Mouse (Mus musculus) midbrain, embryonic 10.5 days (tissue): ENCODE results near the gene Trim2. TPM values are rescaled to one million over a fixed set of nuclear protein-coding genes. Genes with fewer than 3 reads are reported as not detected.
A peak's percentile ranks its signal among the peaks of the same experiment; 100 is the strongest.

ENCODE experiments used
- DNase-seq: peaks from one replicate; pipeline ENCODE4 v3.0.0-alpha.2; 2017; ENCODE audit warnings: low spot score
- H3K27ac ChIP-seq: fragments of 300-500 bp; sonication (generic); replicated peaks from 2 replicates; pipeline ENCODE4 v1.5.1; 2016; ENCODE audit warnings: mild to moderate bottlenecking
- H3K27me3 ChIP-seq: fragments of 300-500 bp; sonication (generic); 2 replicates; pipeline ENCODE4 v1.6.1; 2016; ENCODE audit warnings: low read depth, mild to moderate bottlenecking; ENCODE audit not compliant: poor library complexity, severe bottlenecking
- H3K36me3 ChIP-seq: fragments of 300-500 bp; sonication (generic); 2 replicates; pipeline ENCODE4 v1.6.1; 2016; ENCODE audit warnings: mild to moderate bottlenecking, moderate library complexity
- H3K4me1 ChIP-seq: fragments of 300-500 bp; sonication (generic); 2 replicates; pipeline ENCODE4 v1.6.1; 2016
- H3K4me3 ChIP-seq: fragments of 300-500 bp; sonication (generic); 2 replicates; pipeline ENCODE4 v1.5.1; 2016; ENCODE audit warnings: mild to moderate bottlenecking, moderate library complexity
- H3K9me3 ChIP-seq: fragments of 300-500 bp; sonication (generic); replicated peaks from 2 replicates; pipeline ENCODE4 v1.6.1; 2016; ENCODE audit warnings: mild to moderate bottlenecking
- WGBS: fragments of 180-500 bp; shearing (Covaris S2); methylation state at CpG from one replicate; pipeline ENCODE4 v1.1.7; 2016; 5-methylcytosine and 5-hydroxymethylcytosine counted together
- polyA plus RNA-seq: library from polyadenylated mRNA; unstranded; fragments of >200 nt; fragmentation: Nextera tagmentation; extraction: Ambion mirVana; gene quantifications from 2 replicates; pipeline ENCODE4 v1.2.1, GENCODE M21; 2016

Trim2 gene
- polyA plus RNA-seq, 1 experiment from 2014 or later = 81.7 TPM

DNA sequence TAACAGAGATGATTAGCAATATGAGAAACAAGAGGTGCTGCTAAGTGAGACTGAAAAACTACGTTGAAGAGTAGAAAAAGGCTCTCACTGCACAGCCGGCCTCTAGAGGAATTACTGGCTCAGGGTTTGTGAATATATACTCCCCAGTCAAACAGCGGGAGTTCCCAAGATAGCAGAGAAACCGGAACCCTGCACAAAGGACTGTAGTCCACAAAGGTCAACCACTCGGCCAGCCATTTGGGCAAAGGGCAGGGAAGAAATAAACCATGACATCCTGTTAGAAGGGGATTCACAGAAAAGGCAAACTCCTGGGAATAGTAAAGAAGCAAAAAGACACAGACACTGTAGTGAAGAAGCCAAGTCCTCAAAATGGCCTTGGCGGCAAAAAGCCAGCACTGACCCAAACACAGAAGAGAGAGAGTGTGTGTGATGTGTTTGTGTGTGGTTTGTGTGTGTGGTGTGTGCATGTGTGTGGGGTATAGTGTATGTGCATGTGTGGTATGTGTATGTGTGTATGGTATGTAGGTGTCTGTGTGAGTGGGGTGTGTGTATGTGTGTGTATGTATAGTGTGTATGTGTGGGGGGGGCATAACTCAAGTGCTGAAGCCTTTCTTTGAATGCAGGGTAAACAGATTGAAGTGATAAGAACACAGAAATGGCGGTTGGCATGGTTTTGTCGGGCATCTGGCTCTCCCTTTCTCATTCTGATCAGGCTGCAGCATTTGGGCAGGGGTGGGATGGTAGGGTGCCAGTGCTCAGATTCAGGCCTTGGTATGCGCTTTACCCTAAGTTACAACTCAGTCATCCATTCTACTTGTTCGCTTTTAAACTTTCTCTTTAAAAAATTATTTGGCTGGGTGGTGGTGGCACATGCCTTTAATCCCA is 71.0 kb downstream of the Trim2 start:
- DNase-seq = no peak
- Histone ChIP-seq H3K27me3 (0 out of 2 replicates have a peak, but pooled peaks cover 6% of the 10 kb centered on the region), H3K27ac (0 out of 2 replicates have a peak overlapping the region, but pooled peaks have one; percentile 49), H3K9me3 (peaks cover 8% of the 10 kb centered on the region; the same call in 1 of the 2 replicates), H3K4me3 (no peak overlapping the region), H3K4me1 (peaks cover 48% of the 10 kb centered on the region), H3K36me3 (peaks cover 14% of the 10 kb centered on the region)
- WGBS = 57% methylated on average over 10 of the region's 10 CpGs

DNA sequence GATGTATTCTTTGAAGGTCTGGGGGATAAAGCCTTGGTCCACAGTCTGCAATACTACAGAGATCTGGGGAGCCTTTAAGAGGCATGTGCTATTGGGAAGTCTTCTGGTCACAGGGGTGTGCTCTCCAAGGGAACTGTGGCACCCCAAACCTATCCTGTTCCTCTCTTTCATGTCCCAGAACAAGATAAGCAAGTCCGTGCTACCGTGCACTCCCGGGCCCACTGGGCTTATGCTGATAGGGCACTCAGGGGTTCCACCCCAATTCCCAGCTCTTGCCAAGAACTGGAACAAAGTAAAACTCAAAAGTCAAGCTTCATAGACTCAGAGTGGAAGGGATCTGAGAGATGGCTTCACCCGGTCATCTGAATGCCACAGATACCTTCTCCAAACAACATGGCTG is 72.1 kb downstream of the Trim2 start:
- DNase-seq = no peak
- Histone ChIP-seq H3K27ac (no peak overlapping the region), H3K9me3 (peaks cover 8% of the 10 kb centered on the region; the same call in 1 of the 2 replicates), H3K36me3 (peaks cover 10% of the 10 kb centered on the region), H3K4me3 (no peak overlapping the region), H3K4me1 (peaks cover 58% of the 10 kb centered on the region), H3K27me3 (peaks cover 15% of the 10 kb centered on the region; the same call in 1 of the 2 replicates)
- WGBS = 87% methylated on average over 4 of the region's 4 CpGs

DNA sequence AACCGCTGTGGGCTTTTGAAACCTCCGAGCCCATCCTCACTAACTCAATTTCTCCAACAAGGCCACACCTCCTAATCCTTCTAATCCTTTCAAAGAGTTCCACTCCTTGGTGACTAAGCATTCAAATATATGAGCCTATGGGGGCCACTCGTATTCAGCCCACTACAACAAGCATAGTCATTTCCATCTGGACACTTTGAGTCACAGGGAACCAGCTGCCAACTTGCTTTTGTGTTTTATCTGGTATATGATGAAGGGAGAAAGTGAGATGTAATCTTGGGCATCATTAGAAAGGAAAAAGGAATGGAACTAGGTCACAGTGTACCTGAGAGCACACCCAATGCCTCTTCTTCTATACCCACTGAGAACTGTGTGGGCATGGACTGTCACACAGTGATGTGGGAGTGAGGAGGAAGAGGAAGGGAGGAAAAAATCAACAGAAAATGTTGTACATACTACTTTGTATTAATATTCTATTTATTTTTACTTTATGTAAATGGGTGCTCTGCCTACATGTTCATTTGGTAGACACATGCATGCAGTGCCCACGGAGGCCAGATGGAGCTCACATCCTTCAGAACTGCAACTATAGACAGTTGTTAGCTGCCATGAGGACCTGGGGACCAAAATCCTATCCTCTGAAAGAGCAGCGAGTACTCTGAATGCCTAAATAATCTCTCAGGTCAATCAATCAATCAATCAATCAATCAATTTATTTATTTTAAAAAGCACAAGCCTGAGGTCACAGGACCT is 72.8 kb downstream of the Trim2 start:
- peaks cover 64% of the 10 kb centered on the region for H3K4me1 ChIP-seq
- H3K9me3 ChIP-seq = peaks cover 8% of the 10 kb centered on the region; the same call in 1 of the 2 replicates
- no peak overlapping the region for H3K4me3 ChIP-seq
- no peak for DNase-seq
- peaks cover 10% of the 10 kb centered on the region for H3K36me3 ChIP-seq
- peaks cover 15% of the 10 kb centered on the region; the same call in 1 of the 2 replicates for H3K27me3 ChIP-seq
- whole genome bisulfite sequencing = 85% methylated on average over 5 of the region's 5 CpGs
- H3K27ac ChIP-seq = no peak overlapping the region

DNA sequence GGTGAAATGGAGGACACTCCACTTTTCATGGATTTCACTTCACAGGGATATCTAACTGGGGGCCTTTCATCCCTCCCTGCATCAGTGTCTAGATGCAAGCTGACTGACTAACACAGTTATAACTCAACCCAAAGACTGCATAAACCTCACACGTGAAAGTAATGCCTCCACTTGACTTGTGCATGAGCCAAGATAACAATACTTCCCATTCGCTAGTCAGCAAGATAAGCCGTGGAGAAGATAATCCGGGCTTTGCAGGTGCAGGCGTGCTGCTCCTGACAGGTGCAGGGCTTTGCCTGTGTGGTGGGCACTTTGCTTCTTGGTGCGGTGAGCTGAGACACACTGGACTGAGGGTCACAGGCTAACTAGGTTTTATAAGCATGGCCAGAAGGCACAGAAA is 74.4 kb downstream of the Trim2 start:
- Histone ChIP-seq H3K4me1 (peaks cover 68% of the 10 kb centered on the region), H3K27ac (no peak overlapping the region; the same call in 1 of the 2 replicates), H3K9me3 (peaks cover 8% of the 10 kb centered on the region; the same call in 1 of the 2 replicates), H3K27me3 (peaks cover 15% of the 10 kb centered on the region; the same call in 1 of the 2 replicates), H3K4me3 (no peak overlapping the region), H3K36me3 (peaks cover 10% of the 10 kb centered on the region)
- no peak for DNase-seq
- 86% methylated on average over 6 of the region's 6 CpGs for WGBS

DNA sequence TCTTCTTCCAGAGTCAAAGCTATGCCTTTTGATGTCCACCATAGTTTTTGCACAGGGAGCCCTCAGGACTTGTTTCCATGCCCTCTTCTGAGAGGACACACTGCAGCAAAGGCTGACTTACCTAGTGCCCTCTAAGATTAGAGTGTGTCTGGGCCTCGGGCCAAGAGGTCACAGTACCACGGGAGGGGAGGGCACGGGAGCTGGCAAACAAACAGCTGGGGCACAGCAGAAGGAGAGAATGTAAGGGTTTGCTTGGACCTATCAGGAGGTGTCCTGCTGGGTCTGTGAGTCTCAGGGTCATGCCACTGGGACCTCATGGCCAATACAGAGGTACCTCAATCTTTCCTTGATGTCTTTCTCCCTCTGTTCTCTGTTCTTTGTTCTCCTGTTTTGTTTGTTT is 75.7 kb downstream of the Trim2 start:
- DNase-seq = no peak
- Histone ChIP-seq H3K9me3 (peaks cover 8% of the 10 kb centered on the region; the same call in 1 of the 2 replicates), H3K27me3 (peaks cover 15% of the 10 kb centered on the region; the same call in 1 of the 2 replicates), H3K36me3 (peaks cover 10% of the 10 kb centered on the region), H3K4me1 (peaks cover 69% of the 10 kb centered on the region), H3K4me3 (no peak overlapping the region), H3K27ac (no peak overlapping the region)
- WGBS = 10% methylated on average over 3 of the region's 3 CpGs

DNA sequence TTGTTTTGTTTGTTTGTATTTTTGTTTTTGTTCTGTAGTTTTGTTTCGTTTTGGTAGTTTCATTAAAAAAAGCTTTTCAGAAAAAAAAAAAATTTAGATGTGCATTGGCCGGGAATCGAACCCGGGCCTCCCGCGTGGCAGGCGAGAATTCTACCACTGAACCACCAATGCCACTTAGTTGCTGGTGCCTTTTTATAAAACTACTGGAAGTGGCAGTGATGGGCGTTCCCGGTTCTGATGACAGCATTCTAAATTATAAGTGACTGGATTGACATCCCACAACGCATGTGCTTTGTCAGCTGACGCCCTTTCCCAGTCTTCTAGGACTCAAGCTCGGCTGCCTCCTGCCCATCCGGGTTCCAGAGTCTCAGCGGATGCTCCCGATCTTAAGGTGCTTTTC is 77.8 kb downstream of the Trim2 start:
- H3K27me3 ChIP-seq = peaks cover 15% of the 10 kb centered on the region; the same call in 1 of the 2 replicates

DNA sequence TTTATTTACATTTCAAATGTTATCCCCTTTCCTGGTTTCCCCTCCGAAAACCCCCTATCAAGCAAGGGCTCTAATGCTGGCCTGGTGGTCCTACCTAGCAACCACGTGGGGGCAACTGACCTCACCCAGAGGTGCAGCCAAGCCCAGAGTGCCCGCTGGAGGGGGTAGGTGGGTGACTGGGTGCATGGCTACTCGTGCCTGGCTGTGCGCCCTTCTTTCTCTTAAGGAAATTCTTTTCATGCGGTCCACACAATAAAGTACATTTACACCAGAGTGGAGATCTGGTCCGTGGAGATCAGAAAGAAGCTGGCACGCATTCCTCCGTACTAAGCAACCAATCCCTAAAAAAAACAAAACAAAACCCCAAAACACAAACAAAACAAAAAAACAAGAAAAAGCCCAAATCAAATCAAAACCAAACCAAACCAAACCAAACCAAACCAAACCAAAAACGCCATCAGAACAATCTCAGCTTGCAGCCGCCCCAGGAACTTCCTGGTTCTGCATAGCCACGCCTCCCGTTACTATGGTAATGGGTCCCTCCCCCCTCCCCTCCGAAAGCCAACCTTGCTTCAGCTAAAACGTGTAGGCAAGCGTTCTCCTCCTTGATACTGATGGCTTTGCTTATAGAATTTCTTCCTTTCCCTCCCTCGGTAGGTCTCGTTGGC is 78.3 kb downstream of the Trim2 start:
- Histone ChIP-seq H3K27ac (peak overlapping the region; percentile 78), H3K9me3 (peaks cover 1% of the 10 kb centered on the region; the same call in 1 of the 2 replicates), H3K4me3 (peak overlapping the region; percentile 54), H3K27me3 (peaks cover 15% of the 10 kb centered on the region; the same call in 1 of the 2 replicates), H3K36me3 (peaks cover 5% of the 10 kb centered on the region), H3K4me1 (peaks cover 53% of the 10 kb centered on the region)
- under 1% methylated on average over 18 of the region's 18 CpGs for WGBS
- DNase-seq = peak; percentile 84

More for the DNA sequence above, 77.8 kb downstream of the Trim2 start:
- H3K9me3 ChIP-seq = peaks cover 7% of the 10 kb centered on the region; the same call in 1 of the 2 replicates
- peak; percentile 26 for DNase-seq
- H3K4me1 ChIP-seq = peaks cover 53% of the 10 kb centered on the region
- 17% methylated on average over 15 of the region's 15 CpGs for WGBS
- H3K36me3 ChIP-seq = peaks cover 10% of the 10 kb centered on the region
- no peak overlapping the region for H3K27ac ChIP-seq
- peak overlapping the region; percentile 54 for H3K4me3 ChIP-seq

DNA sequence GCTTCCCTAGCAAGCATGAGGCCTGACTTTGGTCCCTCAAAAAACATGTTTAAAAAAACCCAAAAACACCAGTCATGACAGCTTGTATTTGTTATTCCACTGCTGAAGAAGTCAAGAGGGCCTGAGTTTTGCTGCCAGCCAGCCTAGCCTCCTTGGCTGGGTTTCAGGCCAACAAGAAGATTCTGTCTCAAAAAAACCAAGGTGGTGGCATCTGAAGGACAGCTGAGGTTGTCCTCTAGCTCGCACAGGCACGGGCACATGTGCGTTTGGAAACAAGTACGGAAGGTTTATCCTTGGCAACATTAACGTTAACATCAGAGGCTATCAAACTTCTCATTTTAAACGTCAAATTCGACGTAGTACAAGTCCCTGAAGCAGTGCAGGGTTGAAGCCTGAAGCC is 79.0 kb downstream of the Trim2 start:
- H3K4me1 ChIP-seq = peaks cover 53% of the 10 kb centered on the region
- WGBS = 46% methylated on average over 8 of the region's 8 CpGs
- 0 out of 2 replicates have a peak, but pooled peaks cover 3% of the 10 kb centered on the region for H3K36me3 ChIP-seq
- H3K4me3 ChIP-seq = peak overlapping the region; percentile 54; the same call in 1 of the 2 replicates
- no peak overlapping the region for H3K27ac ChIP-seq
- no peak for DNase-seq
- no peaks in the 10 kb centered on the region for H3K9me3 ChIP-seq
- peaks cover 15% of the 10 kb centered on the region; the same call in 1 of the 2 replicates for H3K27me3 ChIP-seq

DNA sequence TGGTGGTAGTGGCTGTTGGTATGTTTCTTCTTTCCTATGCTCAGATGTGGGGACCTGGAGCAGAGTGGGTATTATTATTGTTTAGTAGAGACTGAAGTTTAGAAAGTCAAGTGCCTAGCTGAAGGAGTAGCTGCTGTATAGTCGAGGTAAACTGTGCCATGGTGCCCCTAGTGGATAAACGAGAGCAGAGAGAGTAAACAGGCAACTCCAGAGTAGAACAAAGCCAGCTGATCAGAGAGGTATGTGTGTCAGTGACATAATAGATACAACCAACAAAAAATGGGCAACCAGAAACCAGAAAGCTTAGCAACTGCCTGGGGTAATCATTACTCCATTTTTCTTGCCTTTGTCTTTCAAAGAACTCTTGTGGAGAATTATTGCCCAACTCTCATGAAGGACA is 81.7 kb downstream of the Trim2 start:
- no peak for DNase-seq
- H3K4me3 ChIP-seq = no peak overlapping the region
- WGBS = 25% methylated on average over 2 of the region's 2 CpGs
- H3K36me3 ChIP-seq = 0 out of 2 replicates have a peak, but pooled peaks cover 3% of the 10 kb centered on the region
- no peak overlapping the region for H3K27ac ChIP-seq
- H3K9me3 ChIP-seq = no peaks in the 10 kb centered on the region
- H3K4me1 ChIP-seq = peaks cover 44% of the 10 kb centered on the region
- H3K27me3 ChIP-seq = peaks cover 4% of the 10 kb centered on the region; the same call in 1 of the 2 replicates

DNA sequence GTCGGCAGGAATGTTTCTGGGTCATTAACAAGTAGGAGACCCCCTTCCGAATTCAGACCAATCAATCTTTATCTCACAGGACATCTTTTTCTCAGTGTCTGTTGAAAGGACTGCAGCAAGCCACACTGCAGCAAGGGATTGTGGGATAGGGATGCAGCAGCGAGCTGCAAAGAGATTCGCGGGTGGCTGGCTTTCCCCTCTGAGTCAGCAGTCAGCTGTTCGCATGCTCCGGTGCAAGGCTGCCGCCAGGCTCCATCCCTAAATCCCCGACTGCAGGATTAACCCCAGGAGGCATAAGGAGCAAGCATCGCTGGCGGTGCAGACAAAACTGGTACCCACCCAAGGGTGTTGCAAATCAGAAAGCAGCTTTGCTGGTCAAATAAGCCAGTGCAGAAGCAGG is 85.9 kb downstream of the Trim2 start:
- WGBS = 0% methylated on average over 11 of the region's 11 CpGs
- peaks cover 58% of the 10 kb centered on the region for H3K4me1 ChIP-seq
- no peaks in the 10 kb centered on the region for H3K9me3 ChIP-seq
- peak overlapping the region; percentile 92 for H3K27ac ChIP-seq
- H3K36me3 ChIP-seq = 0 out of 2 replicates have a peak, but pooled peaks cover 3% of the 10 kb centered on the region
- H3K4me3 ChIP-seq = peak overlapping the region; percentile 69
- peak; percentile 79 for DNase-seq
- H3K27me3 ChIP-seq = no peaks in the 10 kb centered on the region

DNA sequence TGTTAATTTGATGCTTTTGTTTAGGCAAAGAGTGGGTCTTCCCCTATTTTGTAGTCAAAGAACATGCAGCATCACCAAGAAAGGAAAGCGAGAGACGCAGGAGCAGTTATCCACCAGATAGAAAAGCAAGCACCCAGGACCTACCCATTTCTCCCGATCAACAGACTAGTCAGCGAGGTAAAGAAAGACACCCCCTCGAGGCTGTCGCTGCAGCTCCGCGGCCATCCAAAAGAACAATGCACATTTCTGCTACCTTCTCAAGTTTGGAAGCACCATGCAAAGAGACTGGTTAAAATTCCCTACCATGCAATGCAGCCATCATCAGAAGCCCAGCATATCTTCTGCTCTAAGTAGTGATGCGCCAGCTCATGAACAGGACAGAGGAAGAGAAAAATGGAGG is 86.4 kb downstream of the Trim2 start:
- DNase-seq = no peak
- peak overlapping the region; percentile 69 for H3K4me3 ChIP-seq
- H3K9me3 ChIP-seq = no peaks in the 10 kb centered on the region
- H3K36me3 ChIP-seq = 0 out of 2 replicates have a peak, but pooled peaks cover 3% of the 10 kb centered on the region
- 0% methylated on average over 9 of the region's 9 CpGs for WGBS
- peaks cover 63% of the 10 kb centered on the region for H3K4me1 ChIP-seq
- H3K27ac ChIP-seq = peak overlapping the region; percentile 92
- H3K27me3 ChIP-seq = no peaks in the 10 kb centered on the region
